Mouse (Mus musculus) heart, adult 2 months (tissue): ENCODE measurements around the gene Egln3. TPM values are rescaled to one million over a fixed set of nuclear protein-coding genes. Genes with fewer than 3 reads are reported as not detected.

Experiments
- DNase-seq, 2 experiments: peaks; one replicate each; pipeline ENCODE4 v3.0.0; 2021
- H3K27ac ChIP-seq: fragments of 200-600 bp; 2 replicates; pipeline ENCODE4 v1.8.1; 2022
- H3K27me3 ChIP-seq: fragments of 200-500 bp; 2 replicates; pipeline ENCODE4 v1.6.1; 2012; ENCODE audit warnings: mild to moderate bottlenecking, low read length, inconsistent platforms, mixed read lengths; ENCODE audit not compliant: control insufficient read depth, insufficient read depth
- H3K36me3 ChIP-seq: fragments of 200-500 bp; 2 replicates; pipeline ENCODE4 v1.6.1; 2012; ENCODE audit warnings: low read length, inconsistent platforms; ENCODE audit not compliant: control insufficient read depth, insufficient read depth
- H3K4me1 ChIP-seq: fragments of 200-500 bp; 2 replicates; pipeline ENCODE4 v1.6.1; 2011; ENCODE audit warnings: low read length; ENCODE audit not compliant: control insufficient read depth, insufficient read depth
- H3K4me3 ChIP-seq: fragments of 200-600 bp; 2 replicates; pipeline ENCODE4 v1.8.1; 2022
- H3K79me2 ChIP-seq: fragments of 200-500 bp; replicated peaks from 2 replicates; pipeline ENCODE4 v1.6.1; 2012; ENCODE audit warnings: mild to moderate bottlenecking, inconsistent platforms, low read length, moderate library complexity, mixed read lengths; ENCODE audit not compliant: control insufficient read depth, insufficient read depth
- H3K9ac ChIP-seq: fragments of 200-500 bp; 2 replicates; pipeline ENCODE4 v1.6.1; 2012; ENCODE audit warnings: low read depth, mild to moderate bottlenecking, control low read depth, inconsistent platforms, low read length, mixed read lengths
- CTCF ChIP-seq: fragments of 200-600 bp; IDR thresholded peaks from 2 replicates; pipeline ENCODE4 v1.8.1; 2022; ENCODE audit warnings: antibody characterized with exemption, mild to moderate bottlenecking, moderate library complexity
- EP300 ChIP-seq: fragments of 200-500 bp; IDR thresholded peaks from 2 replicates; pipeline ENCODE4 v1.6.1; 2011; ENCODE audit warnings: low read depth, low read length, control low read depth; ENCODE audit not compliant: insufficient read depth
- POLR2A ChIP-seq: fragments of 200-500 bp; IDR thresholded peaks from 2 replicates; pipeline ENCODE4 v1.6.1; 2011; ENCODE audit warnings: mild to moderate bottlenecking, low read depth, low read length, control low read depth; ENCODE audit not compliant: insufficient read depth
- WGBS: fragments of 180-500 bp; shearing (Covaris S2); methylation state at CpG from one replicate; pipeline ENCODE4 v1.1.7; 2018; 5-methylcytosine and 5-hydroxymethylcytosine counted together
- intact Hi-C: fragments of 180-260 bp; cut with DNase I; formaldehyde crosslinking; loops from one replicate; pipeline ENCODE4 v1.15.1; 2025
- polyA plus RNA-seq: library from polyadenylated mRNA; depleted of rRNA; stranded (reverse); fragments of >200 nt; gene quantifications from 2 replicates; pipeline ENCODE4 v1.2.3, GENCODE M21; 2012
- total RNA-seq, 2 experiments: library from RNA; stranded (reverse); gene quantifications; 2 replicates each; pipeline ENCODE4 v1.2.3; 2021

The Egln3 gene
- total and polyA plus RNA-seq, 3 experiments, result 27.8 to 94.5 (median 76.3) TPM

- 83% methylated on average over 3 of the region's 3 CpGs for WGBS
Measured at GRCm38 (mm10) chr12:54225090-54225489, 21.4 kb upstream of the Egln3 start.

DNA sequence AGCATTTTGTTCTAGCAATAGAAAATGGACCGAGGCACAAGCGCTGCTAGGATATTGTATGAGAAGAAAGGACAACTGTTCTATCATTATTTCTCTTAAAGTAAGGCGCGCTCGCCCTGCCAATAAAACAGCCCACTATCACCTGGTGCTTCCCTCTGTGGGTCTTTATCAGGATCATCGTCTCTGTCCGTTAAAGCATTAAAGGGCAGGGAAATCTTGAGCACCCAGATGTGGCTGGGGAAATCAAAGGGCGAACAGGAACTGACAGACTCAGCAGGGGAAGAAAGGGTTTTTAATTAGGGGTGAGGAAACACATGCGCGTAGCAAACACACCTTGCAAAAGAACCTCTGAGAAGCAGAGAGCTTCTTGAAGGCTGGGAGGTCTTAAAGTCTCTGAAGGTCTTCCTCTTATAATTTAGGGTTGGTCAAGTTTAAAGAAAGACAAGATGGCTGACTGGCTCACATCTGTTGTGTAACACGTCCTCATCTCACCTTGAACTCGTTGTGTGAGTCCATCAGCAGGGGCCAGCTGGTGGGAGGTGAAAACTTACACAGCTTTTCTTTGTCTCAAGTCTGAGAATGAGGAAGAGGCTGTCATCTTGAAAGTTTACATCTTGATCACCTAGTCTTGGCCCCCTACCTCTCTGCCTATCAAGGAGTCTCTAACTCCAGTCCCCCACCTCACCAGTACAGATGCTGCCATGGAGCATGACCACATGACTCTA lies 18.5 kb upstream of the Egln3 start:
- TF ChIP-seq CTCF (no peak), EP300 (no peak), POLR2A (no peak)
- Histone ChIP-seq H3K27ac (no peak overlapping the region), H3K79me2 (no peaks in the 10 kb centered on the region), H3K9ac (no peak overlapping the region), H3K4me1 (no peaks in the 10 kb centered on the region), H3K4me3 (no peak overlapping the region), H3K36me3 (no peaks in the 10 kb centered on the region), H3K27me3 (no peaks in the 10 kb centered on the region)
- WGBS, result 78% methylated on average over 12 of the region's 12 CpGs
- intact Hi-C loops, result no loop called here
- no peak for DNase-seq

More at GRCm38 (mm10) chr12:54225090-54225489, 21.4 kb upstream of the Egln3 start:
- TF ChIP-seq POLR2A (no peak), EP300 (no peak), CTCF (no peak)
- Histone ChIP-seq H3K4me3 (no peak overlapping the region), H3K9ac (no peak overlapping the region), H3K27ac (no peak overlapping the region), H3K27me3 (no peaks in the 10 kb centered on the region), H3K4me1 (no peaks in the 10 kb centered on the region), H3K79me2 (no peaks in the 10 kb centered on the region), H3K36me3 (no peaks in the 10 kb centered on the region)
- no peak for DNase-seq
- intact Hi-C loops, result no loop called here

DNA sequence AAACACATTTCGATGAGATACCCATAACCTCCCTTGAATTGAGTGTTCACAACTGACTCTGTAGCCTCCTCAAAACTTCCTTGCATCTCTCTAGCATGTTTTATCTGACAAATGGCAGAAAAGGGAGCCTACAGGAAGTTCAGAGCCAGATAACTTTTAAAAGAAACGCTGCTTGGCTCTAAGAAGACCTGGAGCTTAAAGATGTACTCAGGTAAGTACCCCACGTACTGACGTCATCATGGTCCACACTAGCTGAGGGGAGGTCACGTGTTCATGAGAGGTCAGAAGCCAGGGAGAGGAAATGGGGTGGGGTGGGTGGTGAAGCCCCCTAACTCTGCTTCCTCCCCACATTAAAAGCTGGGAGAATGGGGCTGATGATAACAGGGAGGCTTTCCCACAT lies 13.0 kb upstream of the Egln3 start:
- no peak for TF ChIP-seq POLR2A
- TF ChIP-seq CTCF, result no peak
- TF ChIP-seq EP300, result no peak
- 55% methylated on average over 5 of the region's 5 CpGs for WGBS
- intact Hi-C loops, result no loop called here

DNA sequence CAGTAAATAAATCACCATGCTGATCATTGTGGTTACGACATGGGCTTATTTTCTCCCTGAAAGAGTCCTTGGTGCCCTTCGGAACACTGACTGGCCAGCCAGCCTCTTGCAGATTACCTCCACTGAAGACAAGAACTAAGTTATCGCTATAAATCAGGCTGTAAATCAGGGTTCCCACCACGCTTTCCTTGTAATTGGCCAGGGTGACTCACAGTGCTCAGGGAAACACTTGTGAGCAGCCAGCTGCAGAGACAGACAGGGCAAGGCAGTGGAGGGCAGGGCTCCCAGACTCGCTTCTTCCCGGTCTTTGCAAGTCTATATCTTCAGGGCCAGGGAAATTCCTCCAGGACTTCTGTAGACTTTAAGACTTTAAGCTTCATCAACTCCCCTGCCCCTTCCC lies 10.8 kb upstream of the Egln3 start:
- TF ChIP-seq EP300 (no peak), POLR2A (no peak), CTCF (no peak)
- H3K27ac ChIP-seq, result no peak overlapping the region
- no peaks in the 10 kb centered on the region for H3K4me1 ChIP-seq
- H3K9ac ChIP-seq, result no peak overlapping the region
- WGBS, result 78% methylated on average over 6 of the region's 6 CpGs
- no peak overlapping the region for H3K4me3 ChIP-seq
- no peaks in the 10 kb centered on the region for H3K27me3 ChIP-seq
- no peak for DNase-seq
- H3K36me3 ChIP-seq, result no peaks in the 10 kb centered on the region
- intact Hi-C loops, result no loop called here
- H3K79me2 ChIP-seq, result no peaks in the 10 kb centered on the region

More for the DNA sequence above, 13.0 kb upstream of the Egln3 start:
- no peaks in the 10 kb centered on the region for H3K79me2 ChIP-seq
- H3K36me3 ChIP-seq, result no peaks in the 10 kb centered on the region
- H3K4me1 ChIP-seq, result no peaks in the 10 kb centered on the region
- no peak overlapping the region for H3K9ac ChIP-seq
- no peaks in the 10 kb centered on the region for H3K27me3 ChIP-seq
- no peak overlapping the region for H3K27ac ChIP-seq
- DNase-seq, result no peak
- H3K4me3 ChIP-seq, result no peak overlapping the region

- H3K4me1 ChIP-seq, result no peaks in the 10 kb centered on the region; the same call in 1 of the 2 replicates
Measured at GRCm38 (mm10) chr12:54213871-54214270, 10.2 kb upstream of the Egln3 start.

DNA sequence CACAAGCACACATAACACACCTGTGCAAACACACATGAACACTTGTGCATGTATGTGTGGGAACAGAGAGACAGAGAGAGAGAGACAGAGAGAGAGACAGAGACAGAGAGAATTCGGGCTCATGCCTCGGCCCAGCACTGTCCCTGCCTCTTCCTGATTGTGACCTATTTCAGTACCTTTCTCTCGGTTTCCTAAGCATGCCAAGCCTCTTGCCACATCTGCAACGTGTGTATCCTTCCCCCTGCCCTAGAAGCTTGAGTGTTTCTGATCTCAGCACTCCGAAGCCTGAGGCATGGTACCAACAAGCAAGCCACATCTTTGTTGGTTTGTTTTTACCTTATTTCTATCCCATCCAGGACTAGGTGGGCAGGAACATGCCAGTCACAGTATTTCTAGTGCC lies 9.6 kb upstream of the Egln3 start:
- Histone ChIP-seq H3K79me2 (no peaks in the 10 kb centered on the region), H3K36me3 (no peaks in the 10 kb centered on the region), H3K4me3 (no peak overlapping the region), H3K27ac (no peak overlapping the region), H3K27me3 (no peaks in the 10 kb centered on the region), H3K4me1 (no peaks in the 10 kb centered on the region; the same call in 1 of the 2 replicates), H3K9ac (no peak overlapping the region)
- WGBS, result 52% methylated on average over 5 of the region's 5 CpGs
- DNase-seq, result no peak
- TF ChIP-seq CTCF (no peak), POLR2A (no peak)
- intact Hi-C loops, result no loop called here

More at GRCm38 (mm10) chr12:54213871-54214270, 10.2 kb upstream of the Egln3 start:
- DNase-seq, result no peak
- TF ChIP-seq CTCF, result no peak
- TF ChIP-seq POLR2A, result no peak
- TF ChIP-seq EP300, result no peak
- Histone ChIP-seq H3K27me3 (no peaks in the 10 kb centered on the region), H3K79me2 (no peaks in the 10 kb centered on the region), H3K36me3 (no peaks in the 10 kb centered on the region), H3K9ac (no peak overlapping the region), H3K4me3 (no peak overlapping the region), H3K27ac (no peak overlapping the region)
- intact Hi-C loops, result no loop called here
- WGBS, result 73% methylated on average over 4 of the region's 4 CpGs
